Mouse (Mus musculus) limb, embryonic 14.5 days (tissue): ENCODE data around the gene Ptk7. TPM values are rescaled to one million over a fixed set of nuclear protein-coding genes. Genes with fewer than 3 reads are reported as not detected.

Source experiments
- ATAC-seq: fragments of 200-750 bp; cut with Nextera tagmentation; 2 replicates; pipeline ENCODE4 v1.8.0; 2017; ENCODE audit warnings: low read depth, moderate number of reproducible peaks, moderate TSS enrichment; ENCODE audit not compliant: low FRiP score
- DNase-seq: peaks from one replicate; pipeline ENCODE4 v3.0.0-alpha.2; 2015; ENCODE audit warnings: low spot score
- H3K27ac ChIP-seq: fragments of 300-500 bp; sonication (generic); replicated peaks from 2 replicates; pipeline ENCODE4 v1.5.1; 2014; ENCODE audit warnings: low read depth, mild to moderate bottlenecking, low read length, moderate library complexity, mixed read lengths
- H3K27me3 ChIP-seq: fragments of 300-500 bp; sonication (generic); 2 replicates; pipeline ENCODE4 v1.6.1; 2014; ENCODE audit warnings: low read length, mixed read lengths; ENCODE audit not compliant: control insufficient read depth, insufficient read depth
- H3K36me3 ChIP-seq: fragments of 300-500 bp; sonication (generic); 2 replicates; pipeline ENCODE4 v1.6.1; 2014; ENCODE audit warnings: mild to moderate bottlenecking, low read length, moderate library complexity, mixed read lengths; ENCODE audit not compliant: control insufficient read depth, insufficient read depth
- H3K4me1 ChIP-seq: fragments of 300-500 bp; sonication (generic); 2 replicates; pipeline ENCODE4 v1.6.1; 2014; ENCODE audit warnings: antibody characterized with exemption, low read length, mixed read lengths; ENCODE audit not compliant: control insufficient read depth, insufficient read depth
- H3K4me2 ChIP-seq: fragments of 300-500 bp; sonication (generic); replicated peaks from 2 replicates; pipeline ENCODE4 v1.6.1; 2014; ENCODE audit warnings: low read depth, mild to moderate bottlenecking, low read length, moderate library complexity; ENCODE audit not compliant: severe bottlenecking
- H3K4me3 ChIP-seq: fragments of 300-500 bp; sonication (generic); replicated peaks from 2 replicates; pipeline ENCODE4 v1.5.1; 2014; ENCODE audit warnings: low read length
- H3K9ac ChIP-seq: fragments of 300-500 bp; sonication (generic); 2 replicates; pipeline ENCODE4 v1.6.1; 2014; ENCODE audit warnings: mild to moderate bottlenecking, low read depth, low read length, moderate library complexity; ENCODE audit not compliant: severe bottlenecking
- H3K9me3 ChIP-seq: fragments of 300-500 bp; sonication (generic); 2 replicates; pipeline ENCODE4 v1.6.1; 2016; ENCODE audit warnings: low read length; ENCODE audit not compliant: control insufficient read depth
- POLR2A ChIP-seq: fragments of 200-500 bp; IDR thresholded peaks from 2 replicates; pipeline ENCODE4 v1.8.0; 2012; ENCODE audit warnings: inconsistent platforms, mild to moderate bottlenecking, moderate library complexity, borderline replicate concordance; ENCODE audit not compliant: insufficient read depth, insufficient read length; ENCODE audit errors: extremely low read depth
- WGBS: fragments of 180-500 bp; shearing (Covaris S2); extraction: QIAGEN DNeasy Blood & Tissue Kit; methylation state at CpG from one replicate; pipeline ENCODE4 v1.1.7; 2014; 5-methylcytosine and 5-hydroxymethylcytosine counted together
- polyA plus RNA-seq, 2 experiments: library from polyadenylated mRNA; depleted of rRNA in 1 of 2; stranded (reverse) in 1 of 2; unstranded in 1 of 2; fragments of >200 nt; fragmentation: Nextera tagmentation in 1 of 2; extraction: Ambion mirVana in 1 of 2; gene quantifications; 2 replicates each; pipeline versions ENCODE4 v1.2.1 to v1.2.3; 2012 to 2014

The Ptk7 gene
- polyA plus RNA-seq, 2 experiments: 73.8 to 89.4 TPM

GRCm38 (mm10) chr17:46600569-46600968 is 28.7 kb downstream of the Ptk7 start:
- Histone ChIP-seq H3K9me3 (no peaks in the 10 kb centered on the region), H3K4me3 (no peak overlapping the region), H3K4me1 (peaks cover 18% of the 10 kb centered on the region), H3K9ac (no peak overlapping the region), H3K27me3 (no peaks in the 10 kb centered on the region), H3K27ac (no peak overlapping the region), H3K36me3 (peaks cover 10% of the 10 kb centered on the region), H3K4me2 (no peak overlapping the region)
- 87% methylated on average over 2 of the region's 2 CpGs for WGBS
- DNase-seq (no peak), ATAC-seq (no peak)
- no peak for TF ChIP-seq POLR2A

DNA sequence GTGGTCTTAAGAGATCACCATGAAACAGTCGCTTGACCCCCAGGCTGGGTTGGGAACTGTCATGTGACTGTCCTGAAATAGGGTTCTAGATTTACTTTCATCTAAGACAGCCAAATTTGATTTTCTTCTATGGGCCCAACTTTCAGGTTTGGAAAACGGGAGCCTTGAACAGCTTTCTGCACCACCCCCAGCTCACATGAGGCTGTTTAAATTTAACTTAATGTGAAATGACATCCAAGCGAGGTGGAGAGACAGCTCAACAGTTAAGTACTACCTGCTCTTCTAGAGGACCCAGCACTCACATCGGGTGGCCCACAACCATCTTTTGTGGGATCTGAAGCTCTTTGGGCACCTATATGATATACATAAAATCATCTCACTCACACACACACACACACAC is 30.3 kb downstream of the Ptk7 start:
- Histone ChIP-seq H3K9ac (no peak overlapping the region), H3K27me3 (no peaks in the 10 kb centered on the region), H3K9me3 (no peaks in the 10 kb centered on the region), H3K4me2 (no peak overlapping the region), H3K36me3 (peaks cover 10% of the 10 kb centered on the region), H3K27ac (no peak overlapping the region), H3K4me1 (peaks cover 25% of the 10 kb centered on the region), H3K4me3 (no peak overlapping the region)
- 83% methylated on average over 4 of the region's 4 CpGs for WGBS
- ATAC-seq (no peak), DNase-seq (no peak)
- TF ChIP-seq POLR2A: no peak

GRCm38 (mm10) chr17:46597956-46598355 is 31.3 kb downstream of the Ptk7 start:
- ATAC-seq (no peak), DNase-seq (no peak)
- no peak for TF ChIP-seq POLR2A
- H3K4me2 ChIP-seq: no peak overlapping the region
- peaks cover 27% of the 10 kb centered on the region for H3K4me1 ChIP-seq
- H3K36me3 ChIP-seq: peaks cover 10% of the 10 kb centered on the region
- H3K9me3 ChIP-seq: no peaks in the 10 kb centered on the region
- no peak overlapping the region for H3K9ac ChIP-seq
- H3K27ac ChIP-seq: no peak overlapping the region
- WGBS: 89% methylated on average over 11 of the region's 11 CpGs
- no peaks in the 10 kb centered on the region for H3K27me3 ChIP-seq
- H3K4me3 ChIP-seq: no peak overlapping the region

GRCm38 (mm10) chr17:46595336-46595735 is 34.0 kb downstream of the Ptk7 start:
- TF ChIP-seq POLR2A: no peak
- Histone ChIP-seq H3K36me3 (peaks cover 16% of the 10 kb centered on the region), H3K27me3 (no peaks in the 10 kb centered on the region), H3K9me3 (no peaks in the 10 kb centered on the region), H3K4me3 (no peak overlapping the region), H3K27ac (peak overlapping the region; percentile 67), H3K4me2 (no peak overlapping the region), H3K4me1 (peaks cover 17% of the 10 kb centered on the region), H3K9ac (no peak overlapping the region)
- DNase-seq (no peak), ATAC-seq (no peak)
- 73% methylated on average over 6 of the region's 6 CpGs for WGBS

DNA sequence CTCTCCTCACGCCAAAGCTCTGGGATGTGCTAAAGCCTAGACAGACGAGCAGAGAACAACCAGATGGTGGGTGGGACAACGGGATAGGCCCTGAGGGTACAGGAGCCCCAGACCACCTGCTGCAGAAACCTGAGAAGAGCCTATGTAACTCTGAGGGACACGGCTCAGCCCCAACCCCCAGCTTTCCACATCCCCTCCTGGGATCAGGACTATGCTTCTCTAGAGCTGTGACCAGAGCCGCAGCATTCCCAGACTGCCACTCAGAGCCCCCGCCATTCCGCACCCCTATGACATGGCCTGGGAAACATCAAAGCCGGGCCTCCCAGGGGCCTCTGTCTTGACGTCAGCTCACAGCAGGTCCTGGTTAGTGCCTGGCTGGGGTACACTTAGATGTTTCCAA is 34.7 kb downstream of the Ptk7 start:
- no peak overlapping the region for H3K9ac ChIP-seq
- ATAC-seq: peak; percentile 85
- no peak overlapping the region; the same call in 1 of the 2 replicates for H3K4me2 ChIP-seq

DNA sequence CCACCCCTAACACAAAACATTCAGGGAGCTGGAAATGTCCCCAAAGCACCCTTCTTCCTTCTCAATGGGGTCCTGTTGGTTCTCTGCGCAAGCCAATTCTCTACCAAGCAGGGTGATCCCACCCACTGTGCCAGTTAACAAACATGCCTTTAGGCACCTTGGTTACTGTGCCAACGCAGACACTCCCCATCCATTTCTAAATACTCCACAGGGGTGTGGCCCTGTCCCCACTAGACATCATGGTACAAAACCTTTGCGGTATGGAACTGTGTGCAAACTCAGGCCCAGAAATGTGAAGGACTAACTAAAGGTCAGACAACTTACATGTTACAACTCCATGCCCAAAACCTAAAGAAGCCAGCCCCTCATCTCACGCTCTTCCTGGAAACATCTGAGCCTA is 36.2 kb downstream of the Ptk7 start:
- WGBS: 86% methylated on average over 4 of the region's 4 CpGs
- Histone ChIP-seq H3K27me3 (no peaks in the 10 kb centered on the region), H3K9me3 (no peaks in the 10 kb centered on the region), H3K4me3 (no peak overlapping the region), H3K36me3 (peaks cover 38% of the 10 kb centered on the region), H3K9ac (no peak overlapping the region), H3K27ac (no peak overlapping the region), H3K4me1 (peaks cover 17% of the 10 kb centered on the region), H3K4me2 (no peak overlapping the region)
- ATAC-seq (no peak), DNase-seq (no peak)
- no peak for TF ChIP-seq POLR2A

More for the DNA sequence above, 34.7 kb downstream of the Ptk7 start:
- Histone ChIP-seq H3K4me1 (peaks cover 17% of the 10 kb centered on the region), H3K36me3 (peaks cover 24% of the 10 kb centered on the region), H3K4me3 (no peak overlapping the region), H3K9me3 (no peaks in the 10 kb centered on the region), H3K27me3 (no peaks in the 10 kb centered on the region), H3K27ac (peak overlapping the region; percentile 67)
- no peak for TF ChIP-seq POLR2A
- whole genome bisulfite sequencing: 10% methylated on average over 9 of the region's 9 CpGs
- DNase-seq: peak; percentile 47
